Mouse (Mus musculus): ENCODE measurements around the gene Nlk. TPM values are rescaled to one million over a fixed set of nuclear protein-coding genes. Genes with fewer than 3 reads are reported as not detected.

Nlk gene
- total and polyA plus RNA-seq, 2 experiments, result 4.8 to 7.5 TPM

DNA sequence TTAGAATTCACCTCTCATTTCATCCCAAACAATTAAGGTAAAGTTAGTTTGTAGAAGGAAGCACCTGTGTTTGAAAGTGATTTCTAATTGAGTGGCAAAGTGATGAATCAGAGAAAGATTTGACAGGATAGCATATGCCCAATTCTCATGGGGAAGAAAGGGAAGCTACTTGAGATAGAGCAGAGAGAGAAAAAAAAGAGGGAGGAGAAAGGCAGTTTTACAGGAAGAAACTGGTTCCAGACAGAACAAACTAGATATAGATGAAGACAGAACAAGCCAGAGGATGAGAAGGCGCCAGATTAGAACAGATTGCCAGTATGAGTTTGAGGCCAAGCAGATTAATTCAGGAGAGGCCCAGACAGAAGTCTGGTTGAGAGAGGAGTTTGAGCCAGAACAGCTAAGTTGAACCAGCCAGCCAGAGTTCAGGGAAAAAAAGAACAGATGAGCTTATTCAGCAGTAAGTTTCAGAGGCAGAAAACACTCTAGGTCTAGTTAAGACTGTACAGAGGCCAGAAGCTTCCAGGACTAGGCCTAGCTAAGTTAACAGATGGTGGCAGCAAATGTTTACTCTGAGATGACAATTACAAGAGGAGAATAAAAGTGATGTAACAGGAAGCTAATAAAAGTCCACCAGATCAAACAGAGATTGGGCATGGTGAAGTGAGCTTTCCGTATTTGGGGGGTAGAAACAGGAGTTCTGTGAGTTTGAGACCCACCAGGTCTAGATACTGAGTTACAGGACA is 149.3 kb downstream of the Nlk start:
- TF ChIP-seq POLR2A (IDR thresholded peaks at IDR 0.05; ENCODE audit: extremely low read depth, insufficient read depth, low read length) (no peak), CTCF (IDR thresholded peaks at IDR 0.05; ENCODE audit: low read depth, low read length) (no peak)
- WGBS, result 49% methylated on average over 2 of the region's 2 CpGs
- 0 out of 2 replicates have a peak overlapping the region, but pooled peaks have one; percentile 10 for H3K9ac ChIP-seq (ENCODE audit: low read depth, low read length)
- H3K79me2 ChIP-seq (ENCODE audit: control insufficient read depth, insufficient read depth, low read length), result peaks cover 15% of the 10 kb centered on the region; the same call in 1 of the 2 replicates
- no peak overlapping the region for H3K4me3 ChIP-seq (ENCODE audit: insufficient read depth, low read depth, low read length)
- no peaks in the 10 kb centered on the region for H3K27me3 ChIP-seq (ENCODE audit: control insufficient read depth, insufficient read depth, low read length)
- H3K27ac ChIP-seq (replicated peaks; ENCODE audit: insufficient read depth, low read depth, low read length), result peak overlapping the region; percentile 72
- peaks cover 18% of the 10 kb centered on the region for H3K4me1 ChIP-seq (ENCODE audit: control insufficient read depth, insufficient read depth, low read length)
- DNase-seq (ENCODE audit: extremely low read depth, low read depth, low spot score), result peak; percentile 73
- peaks cover 6% of the 10 kb centered on the region for H3K36me3 ChIP-seq (ENCODE audit: control insufficient read depth, insufficient read depth, low read length)

DNA sequence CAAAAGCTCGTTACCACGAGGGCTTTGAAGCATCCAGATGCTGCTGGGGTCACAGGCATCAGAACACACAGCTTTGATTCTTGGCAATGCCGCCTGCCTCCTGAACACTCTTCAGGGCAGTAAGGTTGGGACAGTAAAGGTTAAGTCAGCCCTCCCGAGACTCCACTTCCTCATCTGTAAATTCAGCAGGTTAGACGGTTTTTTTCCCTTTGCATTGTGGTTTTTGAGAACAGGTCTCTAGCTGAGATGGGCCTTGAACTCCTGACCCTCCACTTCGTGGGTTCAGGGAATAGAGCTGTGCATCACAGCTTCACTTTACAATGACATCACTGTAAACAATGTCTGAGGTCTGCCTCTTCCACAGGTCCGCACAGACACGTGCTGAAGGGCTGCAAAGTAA is 152.0 kb downstream of the Nlk start:
- Histone ChIP-seq H3K36me3 (ENCODE audit: control insufficient read depth, insufficient read depth, low read length) (peaks cover 20% of the 10 kb centered on the region), H3K4me3 (ENCODE audit: insufficient read depth, low read depth, low read length) (no peak overlapping the region), H3K27me3 (ENCODE audit: control insufficient read depth, insufficient read depth, low read length) (no peaks in the 10 kb centered on the region), H3K27ac (replicated peaks; ENCODE audit: insufficient read depth, low read depth, low read length) (no peak overlapping the region), H3K79me2 (ENCODE audit: control insufficient read depth, insufficient read depth, low read length) (peaks cover 15% of the 10 kb centered on the region; the same call in 1 of the 2 replicates), H3K9ac (ENCODE audit: low read depth, low read length) (no peak overlapping the region), H3K4me1 (ENCODE audit: control insufficient read depth, insufficient read depth, low read length) (peaks cover 15% of the 10 kb centered on the region)
- TF ChIP-seq POLR2A (IDR thresholded peaks at IDR 0.05; ENCODE audit: extremely low read depth, insufficient read depth, low read length) (no peak), CTCF (IDR thresholded peaks at IDR 0.05; ENCODE audit: low read depth, low read length) (no peak)
- DNase-seq (ENCODE audit: extremely low read depth, low read depth, low spot score), result no peak
- WGBS, result 33% methylated on average over 8 of the region's 8 CpGs

DNA sequence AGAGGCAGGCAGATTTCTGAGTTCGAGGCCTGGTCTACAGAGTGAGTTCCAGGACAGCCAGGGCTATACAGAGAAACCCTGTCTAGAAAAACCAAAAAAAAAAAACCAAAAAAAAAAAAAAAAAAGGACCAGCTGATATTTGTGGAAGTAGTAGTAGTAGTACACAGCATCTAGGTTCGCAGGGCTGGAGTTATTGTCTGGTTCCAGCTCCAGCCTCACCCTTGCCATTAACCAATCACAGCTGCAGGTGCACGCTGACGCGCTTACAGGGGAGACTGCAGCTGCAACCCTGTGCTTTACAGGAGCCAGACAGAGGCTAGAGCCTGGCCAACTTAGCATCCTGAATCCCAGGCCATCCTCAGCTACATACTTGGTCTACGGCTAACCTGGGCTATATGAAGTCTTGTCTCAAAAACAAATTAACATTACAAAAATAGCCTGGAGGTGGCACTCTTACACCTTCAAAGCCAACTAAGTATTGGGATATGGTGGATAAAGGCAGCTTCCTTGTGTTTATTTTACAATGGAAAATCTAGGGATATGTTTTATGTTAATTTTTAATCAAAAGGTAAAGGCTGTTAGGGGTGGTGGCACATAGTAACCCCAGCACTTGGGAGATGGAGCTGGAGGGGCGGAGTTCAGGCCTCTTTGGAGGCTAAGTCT is 152.6 kb downstream of the Nlk start:
- Histone ChIP-seq H3K27me3 (ENCODE audit: control insufficient read depth, insufficient read depth, low read length) (no peaks in the 10 kb centered on the region), H3K36me3 (ENCODE audit: control insufficient read depth, insufficient read depth, low read length) (peaks cover 26% of the 10 kb centered on the region), H3K4me3 (ENCODE audit: insufficient read depth, low read depth, low read length) (no peak overlapping the region), H3K4me1 (ENCODE audit: control insufficient read depth, insufficient read depth, low read length) (peaks cover 15% of the 10 kb centered on the region), H3K9ac (ENCODE audit: low read depth, low read length) (no peak overlapping the region), H3K79me2 (ENCODE audit: control insufficient read depth, insufficient read depth, low read length) (peaks cover 15% of the 10 kb centered on the region; the same call in 1 of the 2 replicates), H3K27ac (replicated peaks; ENCODE audit: insufficient read depth, low read depth, low read length) (no peak overlapping the region)
- DNase-seq (ENCODE audit: extremely low read depth, low read depth, low spot score), result peak; percentile 38
- TF ChIP-seq CTCF (IDR thresholded peaks at IDR 0.05; ENCODE audit: low read depth, low read length), result no peak
- TF ChIP-seq POLR2A (IDR thresholded peaks at IDR 0.05; ENCODE audit: extremely low read depth, insufficient read depth, low read length), result no peak
- WGBS, result 86% methylated on average over 7 of the region's 7 CpGs

DNA sequence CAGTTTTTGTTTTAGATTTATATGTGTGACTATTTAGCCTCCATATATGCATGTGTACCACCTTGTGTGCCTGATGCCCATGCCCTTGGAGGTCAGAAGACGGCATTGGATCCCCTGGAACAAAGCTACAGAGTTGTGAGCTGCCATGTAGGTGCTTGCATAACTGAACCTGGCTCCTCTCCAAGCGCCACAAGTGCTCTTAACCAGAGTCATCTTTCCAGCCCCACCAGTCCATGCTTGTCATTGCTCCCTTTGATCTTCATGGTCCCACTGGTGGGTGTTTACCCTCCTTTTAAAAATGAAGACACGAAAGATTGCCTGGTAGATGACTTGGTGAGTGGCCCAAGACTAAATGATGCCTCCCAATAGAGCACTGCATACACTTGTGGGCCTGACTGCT is 156.8 kb downstream of the Nlk start:
- TF ChIP-seq CTCF (IDR thresholded peaks at IDR 0.05; ENCODE audit: low read depth, low read length) (no peak), POLR2A (IDR thresholded peaks at IDR 0.05; ENCODE audit: extremely low read depth, insufficient read depth, low read length) (no peak)
- Histone ChIP-seq H3K27me3 (ENCODE audit: control insufficient read depth, insufficient read depth, low read length) (no peaks in the 10 kb centered on the region), H3K36me3 (ENCODE audit: control insufficient read depth, insufficient read depth, low read length) (peaks cover 29% of the 10 kb centered on the region), H3K4me3 (ENCODE audit: insufficient read depth, low read depth, low read length) (no peak overlapping the region), H3K4me1 (ENCODE audit: control insufficient read depth, insufficient read depth, low read length) (peaks cover 13% of the 10 kb centered on the region), H3K27ac (replicated peaks; ENCODE audit: insufficient read depth, low read depth, low read length) (no peak overlapping the region), H3K9ac (ENCODE audit: low read depth, low read length) (no peak overlapping the region), H3K79me2 (ENCODE audit: control insufficient read depth, insufficient read depth, low read length) (peaks cover 17% of the 10 kb centered on the region; the same call in 1 of the 2 replicates)
- peak; percentile 65 for DNase-seq (ENCODE audit: extremely low read depth, low read depth, low spot score)
- WGBS, result 42% methylated on average over 3 of the region's 3 CpGs

DNA sequence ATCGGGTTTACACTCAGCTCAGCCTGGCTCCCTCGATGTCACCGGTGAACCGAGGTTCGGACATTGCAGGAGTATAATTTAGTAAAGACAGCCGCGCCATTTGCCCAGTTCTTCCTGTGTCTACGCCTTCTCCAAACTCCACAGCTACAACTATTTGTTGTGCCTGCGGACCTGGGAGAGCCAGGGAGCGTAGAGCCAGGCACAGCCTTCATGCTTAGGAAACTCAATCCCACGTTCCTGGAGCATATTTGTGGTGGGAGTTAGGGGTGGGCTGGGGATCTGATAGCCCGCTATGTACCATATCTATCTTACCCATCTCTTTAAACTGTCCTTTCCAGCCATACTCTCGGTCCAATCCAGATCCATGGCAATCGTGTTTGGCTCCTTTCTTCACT is 160.5 kb downstream of the Nlk start:
- under 1% methylated on average over 14 of the region's 14 CpGs for WGBS
- peaks cover 19% of the 10 kb centered on the region for H3K36me3 ChIP-seq (ENCODE audit: control insufficient read depth, insufficient read depth, low read length)
- peak overlapping the region; percentile 87 for H3K9ac ChIP-seq (ENCODE audit: low read depth, low read length)
- DNase-seq (ENCODE audit: extremely low read depth, low read depth, low spot score), result no peak
- peaks cover 15% of the 10 kb centered on the region; the same call in 1 of the 2 replicates for H3K79me2 ChIP-seq (ENCODE audit: control insufficient read depth, insufficient read depth, low read length)
- no peaks in the 10 kb centered on the region for H3K27me3 ChIP-seq (ENCODE audit: control insufficient read depth, insufficient read depth, low read length)
- no peak for TF ChIP-seq POLR2A (IDR thresholded peaks at IDR 0.05; ENCODE audit: extremely low read depth, insufficient read depth, low read length)
- no peak for TF ChIP-seq CTCF (IDR thresholded peaks at IDR 0.05; ENCODE audit: low read depth, low read length)
- peak overlapping the region; percentile 86 for H3K4me3 ChIP-seq (ENCODE audit: insufficient read depth, low read depth, low read length)
- H3K27ac ChIP-seq (replicated peaks; ENCODE audit: insufficient read depth, low read depth, low read length), result peak overlapping the region; percentile 76
- H3K4me1 ChIP-seq (ENCODE audit: control insufficient read depth, insufficient read depth, low read length), result peaks cover 11% of the 10 kb centered on the region

All from liver, adult 2 months (tissue).